Mouse (Mus musculus) heart, postnatal 0 days (tissue): Measurements from ENCODE around the gene Ccdc85c.

Experiments
- CTCF ChIP-seq: IDR thresholded peaks from 2 replicates; pipeline ENCODE4 v1.5.1; 2016; ENCODE audit warnings: antibody characterized with exemption, control low read depth, low read depth
- EP300 ChIP-seq: IDR thresholded peaks from 2 replicates; pipeline ENCODE4 v1.6.1; 2016; ENCODE audit warnings: antibody characterized with exemption, low read depth

DNA sequence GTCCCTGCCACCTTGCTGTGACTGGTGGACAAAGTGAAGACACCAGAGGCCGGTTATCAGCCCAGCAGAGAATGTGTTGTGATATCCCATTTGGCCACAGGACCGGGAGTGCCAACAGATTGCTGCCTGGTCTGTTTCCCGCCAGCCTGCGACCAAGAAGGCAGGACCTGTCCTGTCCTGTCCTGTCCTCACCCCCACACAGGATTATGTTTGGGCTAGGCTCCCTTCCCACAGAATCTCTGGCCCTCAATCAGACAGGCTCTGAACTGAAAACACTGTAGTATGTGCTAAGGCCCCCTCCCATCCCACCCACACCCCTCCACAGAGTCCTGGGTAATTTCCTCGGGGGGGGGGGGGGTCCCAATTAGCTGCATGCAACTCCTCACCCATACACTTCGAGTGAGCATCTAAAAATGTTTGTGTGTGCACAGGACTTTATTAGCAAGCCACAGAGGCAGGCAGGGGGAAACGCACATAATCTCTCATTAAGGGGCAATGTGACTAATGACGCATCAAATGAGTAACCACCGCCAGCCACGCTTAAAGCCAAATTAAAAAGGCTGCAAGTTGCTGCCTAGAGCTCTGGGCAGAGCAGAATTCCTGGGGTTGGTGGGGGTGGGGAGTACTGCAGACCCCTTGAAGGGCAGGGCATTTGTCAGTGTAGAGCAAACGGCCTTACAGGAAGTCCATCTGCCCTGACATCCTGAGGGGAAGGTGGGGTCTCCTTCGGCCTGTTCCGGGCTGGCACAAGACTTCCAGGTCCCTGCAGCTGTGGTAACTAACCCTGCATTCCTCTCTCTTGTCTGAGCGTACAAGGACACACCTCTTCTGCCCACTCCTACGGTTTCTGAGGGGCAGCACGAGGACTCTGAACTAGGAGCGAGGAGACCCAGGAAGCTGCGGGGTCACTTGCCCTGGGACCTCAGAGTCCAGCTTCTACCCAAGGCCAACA is 61.9 kb downstream of the Ccdc85c start:
- no peak for TF ChIP-seq CTCF
- no peak for TF ChIP-seq EP300
